ENCODE assay signal across 19 mouse cellular contexts in the genomic region with DNA sequence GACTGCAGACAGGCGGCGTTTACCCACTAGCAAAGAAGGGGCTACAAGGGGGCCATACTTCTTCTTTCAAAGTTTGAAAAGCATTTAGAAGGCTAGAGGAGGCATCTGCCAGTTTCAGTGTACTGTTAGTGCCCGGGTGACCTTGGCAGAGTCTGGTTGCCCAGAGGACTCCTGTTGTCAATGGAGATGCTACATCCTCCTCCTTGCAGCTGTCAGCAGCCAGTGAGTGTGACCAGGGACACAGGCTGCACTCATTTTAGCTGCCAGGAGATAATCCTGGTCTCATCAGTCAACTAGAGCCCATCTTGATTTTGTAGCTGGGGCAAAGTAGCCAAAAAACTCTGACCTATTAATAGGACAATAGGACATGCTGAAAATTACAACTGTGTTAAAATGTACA. TPM values are rescaled to one million over a fixed set of nuclear protein-coding genes. Genes with fewer than 3 reads are reported as not detected.
A peak's percentile ranks its signal among the peaks of the same experiment; 100 is the strongest.
DNase-seq lines count a peak whose midpoint lies in the region; ATAC-seq and TF ChIP-seq lines count a peak whose summit lies in the region.
"Had no signal": no experiment of that assay in that cellular context is flagged by ENCODE, and none has a peak within 500 bp of the region (broad histone marks: within the 10 kb centered on the region; RNA-seq: fewer than 3 reads in every experiment).

No protein-coding gene starts in this region.

- peak overlapping the region; percentile 52 for H3K27ac ChIP-seq in heart, embryonic 15.5 days
- H3K27ac ChIP-seq in lung, embryonic 15.5 days, result peak overlapping the region; percentile 57
- peak overlapping the region; percentile 32 for H3K27ac ChIP-seq in intestine, embryonic 15.5 days
- peak overlapping the region; percentile 93 for H3K27ac ChIP-seq in small intestine, adult 2 months (ENCODE audit: insufficient read depth, low read depth, low read length)
- H3K27ac ChIP-seq in forebrain, embryonic 16.5 days (ENCODE audit: low read length), result no peak overlapping the region
- H3K27ac ChIP-seq: embryonic facial prominence, embryonic 13.5 days; limb, embryonic 13.5 days had no signal

- no peak overlapping the region for H3K4me3 ChIP-seq in heart, embryonic 15.5 days
- H3K4me3 ChIP-seq in lung, embryonic 15.5 days, result no peak overlapping the region
- no peak overlapping the region for H3K4me3 ChIP-seq in lung, adult 2 months (replicated peaks; ENCODE audit: extremely low read depth, low read depth, low read length)
- H3K4me3 ChIP-seq in intestine, embryonic 15.5 days (replicated peaks), result peak overlapping the region; percentile 24
- H3K4me3 ChIP-seq in small intestine, adult 2 months (ENCODE audit: low read depth, low read length), result peak overlapping the region; percentile 58
- no peak overlapping the region for H3K4me3 ChIP-seq in forebrain, embryonic 16.5 days (replicated peaks; ENCODE audit: low read length)
- H3K4me3 ChIP-seq: embryonic facial prominence, embryonic 13.5 days; limb, embryonic 13.5 days had no signal

- H3K4me1 ChIP-seq in heart, embryonic 15.5 days (replicated peaks), result peaks cover 14% of the 10 kb centered on the region
- H3K4me1 ChIP-seq in lung, embryonic 15.5 days, result peaks cover 6% of the 10 kb centered on the region; the same call in 1 of the 2 replicates
- H3K4me1 ChIP-seq in lung, adult 2 months (ENCODE audit: control insufficient read depth, insufficient read depth, low read length), result no peaks in the 10 kb centered on the region
- H3K4me1 ChIP-seq in intestine, embryonic 15.5 days (replicated peaks), result peaks cover 21% of the 10 kb centered on the region
- peaks cover 38% of the 10 kb centered on the region for H3K4me1 ChIP-seq in small intestine, adult 2 months (ENCODE audit: control insufficient read depth, insufficient read depth, insufficient read length, low read length)
- no peaks in the 10 kb centered on the region for H3K4me1 ChIP-seq in forebrain, embryonic 16.5 days (replicated peaks; ENCODE audit: control insufficient read depth, insufficient read depth, low read length)

- H3K36me3 ChIP-seq in heart, embryonic 15.5 days, result no peaks in the 10 kb centered on the region
- no peaks in the 10 kb centered on the region for H3K36me3 ChIP-seq in lung, embryonic 15.5 days
- H3K36me3 ChIP-seq in intestine, embryonic 15.5 days, result no peaks in the 10 kb centered on the region
- H3K36me3 ChIP-seq in small intestine, adult 2 months (ENCODE audit: control insufficient read depth, insufficient read depth, low read length), result peaks cover 9% of the 10 kb centered on the region
- H3K36me3 ChIP-seq in forebrain, embryonic 16.5 days (ENCODE audit: control insufficient read depth, insufficient read depth), result no peaks in the 10 kb centered on the region
- H3K36me3 ChIP-seq: embryonic facial prominence, embryonic 13.5 days; limb, embryonic 13.5 days had no signal

- H3K9ac ChIP-seq in heart, embryonic 15.5 days, result no peak overlapping the region
- no peak overlapping the region for H3K9ac ChIP-seq in lung, embryonic 15.5 days
- H3K9ac ChIP-seq in intestine, embryonic 15.5 days, result no peak overlapping the region
- H3K9ac ChIP-seq in forebrain, embryonic 16.5 days (replicated peaks; ENCODE audit: low read depth, low read length), result no peak overlapping the region
- H3K9ac ChIP-seq: embryonic facial prominence, embryonic 13.5 days; limb, embryonic 13.5 days had no signal

- no peaks in the 10 kb centered on the region for H3K9me3 ChIP-seq in heart, embryonic 15.5 days (replicated peaks)
- no peaks in the 10 kb centered on the region for H3K9me3 ChIP-seq in lung, embryonic 15.5 days
- no peaks in the 10 kb centered on the region for H3K9me3 ChIP-seq in intestine, embryonic 15.5 days
- H3K9me3 ChIP-seq in forebrain, embryonic 16.5 days (ENCODE audit: control insufficient read depth, low read length), result no peaks in the 10 kb centered on the region
- H3K9me3 ChIP-seq: embryonic facial prominence, embryonic 13.5 days; limb, embryonic 13.5 days had no signal

- 49% methylated on average over 3 of the region's 3 CpGs for WGBS in heart, embryonic 15.5 days
- 59% methylated on average over 3 of the region's 3 CpGs for WGBS in lung, embryonic 15.5 days
- WGBS in lung, adult 2 months, result 76% methylated on average over 3 of the region's 3 CpGs
- WGBS in intestine, embryonic 15.5 days, result 70% methylated on average over 3 of the region's 3 CpGs
- 79% methylated on average over 3 of the region's 3 CpGs for WGBS in small intestine, adult 2 months
- 83% methylated on average over 3 of the region's 3 CpGs for WGBS in forebrain, embryonic 16.5 days

- no peak for TF ChIP-seq POLR2A in lung, adult 2 months (IDR thresholded peaks at IDR 0.05; ENCODE audit: borderline replicate concordance, extremely low read depth, low read depth, low read length)
- TF ChIP-seq POLR2A in small intestine, adult 2 months (IDR thresholded peaks at IDR 0.05; ENCODE audit: low read depth, low read length), result no peak

- no peak for TF ChIP-seq CTCF in lung, adult 2 months (IDR thresholded peaks at IDR 0.05; ENCODE audit: insufficient read depth, low read length)
- TF ChIP-seq CTCF in small intestine, adult 2 months (IDR thresholded peaks at IDR 0.05; ENCODE audit: extremely low read depth, insufficient read length, insufficient replicate concordance, low read depth, low read length), result no peak

- intact Hi-C loops in heart, postnatal 14 days (cut with DNase I), result no loop called here

- H3K4me2 ChIP-seq in heart, embryonic 15.5 days, result no peak overlapping the region
- no peak overlapping the region for H3K4me2 ChIP-seq in lung, embryonic 15.5 days
- peak overlapping the region; percentile 38 for H3K4me2 ChIP-seq in intestine, embryonic 15.5 days (replicated peaks)
- H3K4me2 ChIP-seq in forebrain, embryonic 16.5 days (ENCODE audit: low read length), result no peak overlapping the region
- H3K4me2 ChIP-seq: embryonic facial prominence, embryonic 13.5 days had no signal

- DNase-seq in heart, postnatal 14 days, result no peak
- DNase-seq in lung, adult 2 months, result no peak
- DNase-seq in layer of hippocampus, adult 9-11 months, result no peak
- DNase-seq: adrenal gland, adult 2 months; cerebellum, adult 11-12 months; kidney, postnatal 10 days; midbrain, embryonic 14.5 days; right cerebral cortex, postnatal 25 days had no signal

- ATAC-seq in heart, embryonic 15.5 days (replicated peaks; ENCODE audit: insufficient number of reproducible peaks, insufficient read depth, low FRiP score, low read depth), result peak; percentile 58; the same call in 1 of the 2 replicates
- ATAC-seq in lung, embryonic 15.5 days (ENCODE audit: borderline replicate concordance, extremely low read depth, low FRiP score, low TSS enrichment), result no peak
- ATAC-seq in intestine, embryonic 15.5 days, result no peak
- ATAC-seq in forebrain, embryonic 16.5 days, result no peak
- ATAC-seq: inflammation-experienced regulatory T-cells, adult 6 months had no signal

- no peaks in the 10 kb centered on the region for H3K27me3 ChIP-seq in heart, embryonic 15.5 days
- no peaks in the 10 kb centered on the region for H3K27me3 ChIP-seq in lung, embryonic 15.5 days
- no peaks in the 10 kb centered on the region for H3K27me3 ChIP-seq in intestine, embryonic 15.5 days (replicated peaks)
- H3K27me3 ChIP-seq in small intestine, adult 2 months (ENCODE audit: control insufficient read depth, insufficient read depth, low read length), result no peaks in the 10 kb centered on the region
- no peaks in the 10 kb centered on the region for H3K27me3 ChIP-seq in forebrain, embryonic 16.5 days (replicated peaks; ENCODE audit: control insufficient read depth, insufficient read depth, low read length)
- H3K27me3 ChIP-seq: embryonic facial prominence, embryonic 13.5 days; limb, embryonic 13.5 days had no signal

RNA-seq across cellular contexts. Expression of gene Hkdc1, which starts 1.2 kb away (rescaled TPM):
- 0.13 and 0.30 TPM in 2 replicates for polyA plus RNA-seq in heart, embryonic 15.5 days (2015; fragmentation: Nextera tagmentation; extraction: Ambion mirVana)
- not detected for total RNA-seq in heart, postnatal 14 days (2021)
- 2.8 and 3.3 TPM in 2 replicates for polyA plus RNA-seq in lung, embryonic 15.5 days (2015; fragmentation: Nextera tagmentation; extraction: Ambion mirVana)
- 4.7 TPM in 2 replicates for polyA plus RNA-seq in lung, adult 2 months (2012; rRNA removed)
- 28.5 and 35.1 TPM in 2 replicates for polyA plus RNA-seq in intestine, embryonic 15.5 days (2015; fragmentation: Nextera tagmentation; extraction: Ambion mirVana)
- polyA plus RNA-seq in small intestine, adult 2 months (2012; rRNA removed), result 44.7 and 137 TPM in 2 replicates
- 0.11 and 0.28 TPM in 2 replicates for polyA plus RNA-seq in forebrain, embryonic 16.5 days (2015; fragmentation: Nextera tagmentation; extraction: Ambion mirVana)
- total RNA-seq: adrenal gland, adult 2 months; common myeloid progenitor, adult 5-6 weeks; megakaryocyte progenitor cell, adult 5-6 weeks had no signal
- polyA plus RNA-seq: adrenal gland, adult 2 months; inflammation-experienced regulatory T-cells, adult 6 months; neural tube, embryonic 11.5 days had no signal

RNA-seq across cellular contexts. Expression of gene 4930507D05Rik, which starts 28.2 kb away (rescaled TPM):
- polyA plus RNA-seq in heart, embryonic 15.5 days (2015; fragmentation: Nextera tagmentation; extraction: Ambion mirVana), result 0.48 and 0.57 TPM in 2 replicates
- under 1 TPM; 0.32 to 0.33 TPM for total RNA-seq in heart, postnatal 14 days (2021)
- 0.46 and 0.55 TPM in 2 replicates for polyA plus RNA-seq in lung, embryonic 15.5 days (2015; fragmentation: Nextera tagmentation; extraction: Ambion mirVana)
- 0.09 TPM in 1 of 2 replicates, not detected in the other for polyA plus RNA-seq in lung, adult 2 months (2012; rRNA removed)
- polyA plus RNA-seq in intestine, embryonic 15.5 days (2015; fragmentation: Nextera tagmentation; extraction: Ambion mirVana), result 0.57 and 0.77 TPM in 2 replicates
- polyA plus RNA-seq in small intestine, adult 2 months (2012; rRNA removed), result 0.05 TPM in 1 of 2 replicates, not detected in the other
- polyA plus RNA-seq in forebrain, embryonic 16.5 days (2015; fragmentation: Nextera tagmentation; extraction: Ambion mirVana), result 0.81 and 1.1 TPM in 2 replicates
- polyA plus RNA-seq: adrenal gland, adult 2 months; inflammation-experienced regulatory T-cells, adult 6 months had no signal

RNA-seq across cellular contexts. Expression of gene Supv3l1, which starts 28.4 kb away (rescaled TPM):
- polyA plus RNA-seq in heart, embryonic 15.5 days (2015; fragmentation: Nextera tagmentation; extraction: Ambion mirVana), result 23.7 and 27.0 TPM in 2 replicates
- 10 to 100 TPM; 30.4 to 35.6 TPM for total RNA-seq in heart, postnatal 14 days (2021)
- polyA plus RNA-seq in lung, embryonic 15.5 days (2015; fragmentation: Nextera tagmentation; extraction: Ambion mirVana), result 26.0 and 27.0 TPM in 2 replicates
- 7.6 and 11.9 TPM in 2 replicates for polyA plus RNA-seq in lung, adult 2 months (2012; rRNA removed)
- 31.2 and 33.3 TPM in 2 replicates for polyA plus RNA-seq in intestine, embryonic 15.5 days (2015; fragmentation: Nextera tagmentation; extraction: Ambion mirVana)
- polyA plus RNA-seq in small intestine, adult 2 months (2012; rRNA removed), result 8.4 and 10.9 TPM in 2 replicates
- 21.7 and 22.7 TPM in 2 replicates for polyA plus RNA-seq in forebrain, embryonic 16.5 days (2015; fragmentation: Nextera tagmentation; extraction: Ambion mirVana)

RNA-seq across cellular contexts. Expression of gene Hk1, which starts 41.4 kb away (rescaled TPM):
- polyA plus RNA-seq in heart, embryonic 15.5 days (2015; fragmentation: Nextera tagmentation; extraction: Ambion mirVana), result 186 and 190 TPM in 2 replicates
- total RNA-seq in heart, postnatal 14 days (2021), result 100 to 1,000 TPM; 120 to 132 TPM
- 35.1 and 39.9 TPM in 2 replicates for polyA plus RNA-seq in lung, embryonic 15.5 days (2015; fragmentation: Nextera tagmentation; extraction: Ambion mirVana)
- 34.2 and 45.5 TPM in 2 replicates for polyA plus RNA-seq in lung, adult 2 months (2012; rRNA removed)
- 27.0 and 27.1 TPM in 2 replicates for polyA plus RNA-seq in intestine, embryonic 15.5 days (2015; fragmentation: Nextera tagmentation; extraction: Ambion mirVana)
- polyA plus RNA-seq in small intestine, adult 2 months (2012; rRNA removed), result 9.4 and 10.0 TPM in 2 replicates
- polyA plus RNA-seq in forebrain, embryonic 16.5 days (2015; fragmentation: Nextera tagmentation; extraction: Ambion mirVana), result 105 and 107 TPM in 2 replicates

Comparison
In these comparisons a context has a peak if more than half of its experiments do, and no peak if none do; other contexts are left out.
1. H3K4me3 ChIP-seq: peak in intestine, embryonic 15.5 days (single experiment) and small intestine, adult 2 months (single experiment); none in heart, embryonic 15.5 days (single experiment), lung, embryonic 15.5 days (single experiment), lung, adult 2 months (single experiment) and forebrain, embryonic 16.5 days (single experiment).